Mouse (Mus musculus): ENCODE results near the gene Gpbp1.

- no peak for TF ChIP-seq CTCF (IDR thresholded peaks at IDR 0.05)
- no peak for TF ChIP-seq POLR2A (IDR thresholded peaks at IDR 0.05; ENCODE audit: insufficient read depth, low read depth, low read length)
- TF ChIP-seq EP300 (IDR thresholded peaks at IDR 0.05; ENCODE audit: insufficient read depth, low read depth, low read length) = no peak
Measured at GRCm38 (mm10) chr13:111394904-111395303, 95.0 kb downstream of the Gpbp1 start.

All from heart, adult 2 months (tissue).